Mouse (Mus musculus) cortical plate, adult 2 months (tissue): ENCODE results near the gene Hhat.

Source experiments
- CTCF ChIP-seq: fragments of 200-500 bp; IDR thresholded peaks from 2 replicates; pipeline ENCODE4 v1.5.1; 2011; ENCODE audit warnings: mild to moderate bottlenecking, control low read depth, low read length; ENCODE audit not compliant: insufficient read depth; ENCODE audit errors: extremely low read depth
- POLR2A ChIP-seq: fragments of 200-500 bp; IDR thresholded peaks from 2 replicates; pipeline ENCODE4 v1.6.1; 2011; ENCODE audit warnings: mild to moderate bottlenecking, low read length, control low read depth; ENCODE audit not compliant: insufficient read depth; ENCODE audit errors: extremely low read depth

DNA sequence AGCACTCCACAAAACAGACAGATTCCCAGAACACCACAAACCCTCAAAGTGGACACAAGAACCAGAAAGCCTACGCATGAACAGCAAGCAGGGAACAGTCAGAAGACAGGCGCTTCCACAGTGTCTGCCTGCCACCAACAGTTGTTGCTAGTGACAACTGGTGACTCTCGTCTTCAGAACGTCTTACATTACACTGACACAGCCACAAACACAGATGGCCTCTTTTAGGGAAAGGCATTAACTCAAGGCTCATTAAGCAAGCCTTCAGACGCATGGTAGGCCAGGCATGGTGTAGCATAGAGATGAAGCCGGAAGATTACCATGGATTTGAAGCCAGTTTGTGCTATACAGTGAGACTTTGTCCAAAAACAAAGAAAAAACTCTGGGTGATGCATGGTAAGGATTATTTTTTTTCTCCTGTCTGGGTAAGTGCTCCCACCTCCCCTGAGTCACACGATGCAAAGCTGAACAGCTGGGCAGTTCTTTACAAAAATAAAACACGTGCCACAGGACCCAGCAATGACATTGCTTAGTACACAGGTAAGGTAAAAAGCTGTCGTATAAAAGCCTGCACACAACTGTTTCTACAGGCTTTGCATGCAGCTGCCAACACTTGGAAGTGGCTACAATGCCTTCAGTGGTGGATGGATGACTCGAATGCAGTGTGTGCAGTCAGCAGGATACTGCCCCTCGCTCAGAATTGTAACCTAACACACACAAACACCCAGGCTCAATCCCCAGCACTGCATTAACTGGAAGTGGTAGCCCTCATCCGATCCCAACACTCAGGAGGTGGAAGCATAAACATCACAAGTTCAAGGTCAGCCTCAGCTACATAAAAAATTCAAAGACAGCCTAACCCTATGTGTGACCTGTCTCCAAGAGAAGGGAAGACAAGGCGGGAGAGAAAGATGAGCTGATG is 15.1 kb downstream of the Hhat start:
- TF ChIP-seq CTCF: no peak
- TF ChIP-seq POLR2A: no peak
